Mouse (Mus musculus) v-Abl transformed pro-B cells (cell line): Measurements from ENCODE around the gene 4930426L09Rik.

ENCODE experiments used
- in situ Hi-C, 2 experiments: fragments of 400-800 bp; cut with MboI; formaldehyde crosslinking; loops; one replicate each; pipeline ENCODE4 v1.15.1; 2025; ENCODE audit not compliant: unreplicated experiment in 2 of 2

The 4930426L09Rik gene

GRCm38 (mm10) chr2:18966566-18966965 lies 31.6 kb upstream of the 4930426L09Rik start:
- in situ Hi-C loops = loop anchor here (25.0 kb wide), 2 partner anchors 279 to 671 kb away; partner anchors contain the start of genes Bmi1 (in 1 of the 2) and Spag6 (in 1 of the 2)

- in situ Hi-C loops = loop anchor here (25.0 kb wide), 2 partner anchors 280 to 670 kb away; partner anchors contain the start of genes Bmi1 (in 1 of the 2) and Spag6 (in 1 of the 2)
These were observed 30.6 kb upstream of the 4930426L09Rik start for GRCm38 (mm10) chr2:18967451-18968063.

DNA sequence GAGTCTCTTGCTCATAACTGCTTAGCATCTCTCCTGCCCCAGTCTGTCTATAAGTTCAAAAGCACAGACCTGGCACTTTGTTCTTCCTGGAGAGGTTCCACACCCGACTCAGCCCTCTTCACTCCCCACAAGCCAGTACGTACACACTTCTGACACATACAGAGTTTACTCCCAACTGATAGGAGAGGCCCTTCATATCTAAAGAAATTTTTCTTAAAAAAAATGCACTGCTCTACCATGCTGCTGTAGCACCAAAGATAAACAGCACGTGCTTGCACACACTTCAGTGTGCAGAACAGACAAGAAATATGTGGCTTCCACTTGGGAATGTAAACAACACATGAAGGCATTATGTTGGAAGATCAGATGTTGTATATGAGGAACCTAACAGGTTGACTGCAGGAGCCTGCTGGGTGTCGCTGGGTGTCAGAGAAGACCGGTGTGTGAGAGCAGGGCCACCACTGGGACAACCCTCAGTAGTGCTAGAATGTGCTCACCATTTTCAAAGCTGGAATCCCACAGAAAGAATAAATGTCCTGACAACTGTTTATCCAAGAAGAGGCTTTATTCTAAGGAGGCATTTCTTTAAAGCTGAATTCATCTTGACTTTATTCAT lies 29.0 kb upstream of the 4930426L09Rik start:
- in situ Hi-C loops = loop anchor here (25.0 kb wide), 2 partner anchors 282 to 668 kb away; partner anchors contain the start of genes Bmi1 (in 1 of the 2) and Spag6 (in 1 of the 2)

DNA sequence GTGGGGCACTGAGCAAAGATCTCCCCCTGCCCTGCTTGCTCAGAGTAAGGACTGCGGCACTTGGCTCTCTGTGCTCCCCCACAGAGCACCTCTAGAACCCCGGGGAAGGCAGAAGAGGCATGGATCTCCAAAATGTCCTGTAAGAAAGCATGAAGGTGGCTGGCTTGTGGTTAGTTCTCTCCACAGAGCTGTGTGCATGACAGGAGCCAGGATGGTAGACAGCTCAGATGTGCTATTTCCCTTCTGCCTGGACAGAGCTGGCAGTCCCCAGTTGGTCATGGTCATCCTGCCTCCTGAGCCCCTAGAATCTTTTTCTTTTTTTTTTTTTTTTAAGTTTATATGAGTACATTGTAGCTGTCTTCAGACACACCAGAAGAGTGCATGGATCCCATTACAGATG lies 27.7 kb upstream of the 4930426L09Rik start:
- in situ Hi-C loops = loop anchor here (25.0 kb wide), 2 partner anchors 283 to 667 kb away; partner anchors contain the start of genes Bmi1 (in 1 of the 2) and Spag6 (in 1 of the 2)

DNA sequence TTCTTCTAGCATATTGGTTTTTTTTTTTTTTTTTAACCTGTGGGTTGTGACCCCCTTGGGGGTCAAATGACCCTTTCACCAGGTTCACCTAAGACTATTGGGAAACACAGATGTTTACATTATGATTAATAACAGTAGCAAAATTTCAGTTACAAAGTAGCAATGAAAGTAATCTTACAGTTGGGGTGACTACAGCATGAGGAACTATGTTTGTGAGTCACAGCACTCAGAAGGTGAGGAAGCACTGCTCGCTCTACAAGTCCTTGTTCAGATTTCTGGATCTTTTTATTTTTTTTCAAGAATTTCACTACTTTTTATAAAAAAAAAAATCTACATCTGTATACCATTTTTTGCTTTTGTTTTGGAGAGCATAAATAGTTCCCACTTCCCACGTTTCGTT lies 26.6 kb upstream of the 4930426L09Rik start:
- in situ Hi-C loops = loop anchor here (25.0 kb wide), 2 partner anchors 284 to 666 kb away; partner anchors contain the start of genes Bmi1 (in 1 of the 2) and Spag6 (in 1 of the 2)

GRCm38 (mm10) chr2:18974882-18975645 lies 23.1 kb upstream of the 4930426L09Rik start:
- in situ Hi-C loops = loop anchor here (25.0 kb wide), 3 partner anchors 288 to 662 kb away; partner anchors contain the start of genes Bmi1 (in 1 of the 2), Dnajc1 (in 1 of the 2) and Spag6 (in 1 of the 2)

- in situ Hi-C loops = loop anchor here in 1 of 2 experiments (25.0 kb wide), 1 partner anchor 589 kb away; the partner anchor contains the start of gene Dnajc1
These were observed 22.0 kb upstream of the 4930426L09Rik start for GRCm38 (mm10) chr2:18976175-18976574.

- in situ Hi-C loops = loop anchor here in 1 of 2 experiments (25.0 kb wide), 1 partner anchor 590 kb away; the partner anchor contains the start of gene Dnajc1
These were observed 20.8 kb upstream of the 4930426L09Rik start for GRCm38 (mm10) chr2:18977201-18977805.

GRCm38 (mm10) chr2:18979046-18979445 lies 19.1 kb upstream of the 4930426L09Rik start:
- in situ Hi-C loops = loop anchor here in 1 of 2 experiments (25.0 kb wide), 1 partner anchor 592 kb away; the partner anchor contains the start of gene Dnajc1

GRCm38 (mm10) chr2:18979675-18980074 lies 18.5 kb upstream of the 4930426L09Rik start:
- in situ Hi-C loops = loop anchor here in 1 of 2 experiments (10.0 to 25.0 kb wide), 2 partner anchors 105 to 592 kb away; partner anchors contain the start of gene Dnajc1

DNA sequence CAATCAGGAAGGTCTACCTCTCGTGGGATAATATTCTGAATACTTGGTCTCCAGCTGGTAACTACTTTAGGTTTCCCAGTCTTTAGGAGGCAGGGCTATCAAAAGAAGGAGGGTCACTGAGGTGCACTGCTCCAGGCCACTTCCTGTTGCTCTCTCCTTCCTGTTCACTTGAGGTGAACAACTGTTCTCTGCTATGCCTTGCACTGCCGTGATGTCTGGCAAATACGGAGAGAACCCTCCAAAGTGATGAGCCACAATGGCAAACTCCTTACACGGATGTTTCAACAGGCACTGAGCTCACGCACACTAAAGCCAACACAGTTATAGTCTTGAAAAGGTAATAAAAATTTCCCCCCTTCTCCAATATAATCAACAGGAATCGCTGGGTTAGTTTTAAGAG lies 15.6 kb upstream of the 4930426L09Rik start:
- in situ Hi-C loops = loop anchor here in 1 of 2 experiments (10.0 to 25.0 kb wide), 2 partner anchors 108 to 595 kb away; partner anchors contain the start of gene Dnajc1

DNA sequence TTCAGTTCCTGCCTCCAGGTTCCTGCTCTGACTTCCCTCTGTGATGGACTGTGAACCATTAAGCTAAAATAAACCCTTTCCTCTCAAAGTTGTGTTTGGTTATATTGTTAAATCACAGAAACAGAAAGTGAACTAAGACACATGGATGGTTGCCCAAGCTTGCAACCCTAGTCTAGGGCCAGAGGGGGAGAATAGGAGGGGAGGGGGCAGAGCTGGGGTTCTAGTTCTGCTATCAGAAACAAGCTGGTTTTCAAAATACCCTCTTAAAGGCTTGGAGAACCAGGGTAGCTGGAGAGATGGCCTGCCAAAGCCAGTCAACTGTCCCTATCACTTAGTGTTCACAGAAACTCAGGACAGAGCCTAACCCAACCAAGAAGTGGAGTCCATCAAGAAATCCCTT lies 14.6 kb upstream of the 4930426L09Rik start:
- in situ Hi-C loops = loop anchor here in 1 of 2 experiments (10.0 to 25.0 kb wide), 2 partner anchors 109 to 596 kb away; partner anchors contain the start of gene Dnajc1

- in situ Hi-C loops = loop anchor here in 1 of 2 experiments (10.0 to 25.0 kb wide), 2 partner anchors 109 to 597 kb away; partner anchors contain the start of gene Dnajc1
These were observed 13.9 kb upstream of the 4930426L09Rik start for GRCm38 (mm10) chr2:18984095-18984847.

DNA sequence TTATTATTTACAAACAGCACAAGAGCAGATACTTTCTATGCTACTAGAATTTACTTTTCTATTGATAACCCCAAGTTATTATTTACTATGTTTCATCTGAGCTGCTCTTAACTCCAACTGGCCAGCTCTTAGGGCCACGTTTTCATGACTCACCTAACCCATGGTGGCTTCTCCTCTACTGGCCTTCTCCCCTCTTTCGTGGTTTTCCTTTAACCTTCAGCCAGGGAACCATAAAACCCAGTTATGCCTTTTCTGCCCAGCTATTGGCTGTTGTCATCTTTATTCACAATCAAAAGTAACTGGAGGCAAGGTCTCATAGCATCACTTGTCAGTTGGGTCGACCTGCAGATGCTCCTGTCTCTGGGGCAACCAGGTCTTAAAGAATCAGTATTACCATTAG lies 12.6 kb upstream of the 4930426L09Rik start:
- in situ Hi-C loops = loop anchor here in 1 of 2 experiments (10.0 to 25.0 kb wide), 2 partner anchors 111 to 598 kb away; partner anchors contain the start of gene Dnajc1

GRCm38 (mm10) chr2:18988885-18989284 lies 9.3 kb upstream of the 4930426L09Rik start:
- in situ Hi-C loops = loop anchor here in 1 of 2 experiments (10.0 to 25.0 kb wide), 2 partner anchors 114 to 602 kb away; partner anchors contain the start of gene Dnajc1

- in situ Hi-C loops = loop anchor here (5.0 to 25.0 kb wide), 5 partner anchors 46 to 938 kb away; partner anchors contain the start of genes Dnajc1 (in 1 of the 2) and Mllt10 (in 1 of the 2)
These were observed 5.3 kb upstream of the 4930426L09Rik start for GRCm38 (mm10) chr2:18992512-18993510.
